Mouse (Mus musculus): ENCODE results near the gene Mcrip1. TPM values are rescaled to one million over a fixed set of nuclear protein-coding genes. Genes with fewer than 3 reads are reported as not detected.
"Not testable (repeated sequence)": the region's sequence is repeated elsewhere in the genome, so short reads cannot be mapped to it uniquely, and the experiment has no call there.

Gene Mcrip1
- polyA plus RNA-seq, 1 experiment from 2014 or later = 215 TPM

- WGBS = 67% methylated on average over 9 of the region's 9 CpGs
- Histone ChIP-seq H3K9me3 (ENCODE audit: low read length) (no peaks in the 10 kb centered on the region), H3K9ac (replicated peaks; ENCODE audit: low read depth) (no peak overlapping the region), H3K4me3 (ENCODE audit: low read depth, low read length) (no peak overlapping the region), H3K27me3 (replicated peaks; ENCODE audit: insufficient read depth, low read length) (no peaks in the 10 kb centered on the region), H3K27ac (ENCODE audit: low read length) (peak overlapping the region; percentile 81), H3K4me2 (replicated peaks; ENCODE audit: low read depth, low read length) (no peak overlapping the region), H3K4me1 (ENCODE audit: insufficient read depth, low read depth, low read length) (peaks cover 12% of the 10 kb centered on the region), H3K36me3 (ENCODE audit: insufficient read depth, low read length) (no peaks in the 10 kb centered on the region)
- no peak for TF ChIP-seq EP300 (IDR thresholded peaks at IDR 0.05)
- TF ChIP-seq CTCF (IDR thresholded peaks at IDR 0.05) = no peak
- ATAC-seq (0 out of 2 replicates have a peak, but pooled peaks have one; percentile 1), DNase-seq (ENCODE audit: low spot score) (no peak)
These were observed 29.0 kb downstream of the Mcrip1 start for GRCm38 (mm10) chr11:120520498-120520897.

GRCm38 (mm10) chr11:120519738-120520137 lies 29.8 kb downstream of the Mcrip1 start:
- Histone ChIP-seq H3K27ac (ENCODE audit: low read length) (peak overlapping the region; percentile 81), H3K27me3 (replicated peaks; ENCODE audit: insufficient read depth, low read length) (no peaks in the 10 kb centered on the region), H3K4me3 (ENCODE audit: low read depth, low read length) (no peak overlapping the region), H3K4me1 (ENCODE audit: insufficient read depth, low read depth, low read length) (peaks cover 12% of the 10 kb centered on the region), H3K9me3 (ENCODE audit: low read length) (no peaks in the 10 kb centered on the region), H3K36me3 (ENCODE audit: insufficient read depth, low read length) (no peaks in the 10 kb centered on the region), H3K4me2 (replicated peaks; ENCODE audit: low read depth, low read length) (0 out of 2 replicates have a peak overlapping the region, but pooled peaks have one; percentile 20), H3K9ac (replicated peaks; ENCODE audit: low read depth) (no peak overlapping the region)
- peak; percentile 88 for ATAC-seq
- 26% methylated on average over 9 of the region's 9 CpGs for WGBS
- DNase-seq (ENCODE audit: low spot score) = peak; percentile 96
- TF ChIP-seq EP300 (IDR thresholded peaks at IDR 0.05) (peak; percentile 56), CTCF (IDR thresholded peaks at IDR 0.05) (no peak)

GRCm38 (mm10) chr11:120518558-120518957 lies 31.0 kb downstream of the Mcrip1 start:
- Histone ChIP-seq H3K27me3 (replicated peaks; ENCODE audit: insufficient read depth, low read length) (no peaks in the 10 kb centered on the region), H3K9me3 (ENCODE audit: low read length) (no peaks in the 10 kb centered on the region), H3K36me3 (ENCODE audit: insufficient read depth, low read length) (no peaks in the 10 kb centered on the region), H3K4me3 (ENCODE audit: low read depth, low read length) (no peak overlapping the region), H3K4me2 (replicated peaks; ENCODE audit: low read depth, low read length) (no peak overlapping the region; the same call in 1 of the 2 replicates), H3K9ac (replicated peaks; ENCODE audit: low read depth) (no peak overlapping the region), H3K4me1 (ENCODE audit: insufficient read depth, low read depth, low read length) (peaks cover 12% of the 10 kb centered on the region), H3K27ac (ENCODE audit: low read length) (peak overlapping the region; percentile 80)
- DNase-seq (ENCODE audit: low spot score) (peak; percentile 59), ATAC-seq (peak; percentile 17; the same call in 1 of the 2 replicates)
- TF ChIP-seq EP300 (IDR thresholded peaks at IDR 0.05) (no peak), CTCF (IDR thresholded peaks at IDR 0.05) (no peak)
- 44% methylated on average over 6 of the region's 6 CpGs for WGBS

- no peaks in the 10 kb centered on the region for H3K27me3 ChIP-seq (replicated peaks; ENCODE audit: insufficient read depth, low read length)
- no peaks in the 10 kb centered on the region for H3K9me3 ChIP-seq (ENCODE audit: low read length)
- DNase-seq (ENCODE audit: low spot score) (peak; percentile 95), ATAC-seq (peak; percentile 74)
- 20% methylated on average over 6 of the region's 6 CpGs for WGBS
- peak overlapping the region; percentile 80 for H3K27ac ChIP-seq (ENCODE audit: low read length)
- no peak overlapping the region for H3K9ac ChIP-seq (replicated peaks; ENCODE audit: low read depth)
- TF ChIP-seq CTCF (IDR thresholded peaks at IDR 0.05) (no peak), EP300 (IDR thresholded peaks at IDR 0.05) (no peak)
- H3K4me1 ChIP-seq (ENCODE audit: insufficient read depth, low read depth, low read length) = peaks cover 12% of the 10 kb centered on the region
- no peak overlapping the region; the same call in 1 of the 2 replicates for H3K4me2 ChIP-seq (replicated peaks; ENCODE audit: low read depth, low read length)
- H3K36me3 ChIP-seq (ENCODE audit: insufficient read depth, low read length) = no peaks in the 10 kb centered on the region
- no peak overlapping the region for H3K4me3 ChIP-seq (ENCODE audit: low read depth, low read length)
These were observed 31.5 kb downstream of the Mcrip1 start for GRCm38 (mm10) chr11:120518027-120518426.

GRCm38 (mm10) chr11:120517147-120517546 lies 32.4 kb downstream of the Mcrip1 start:
- no peaks in the 10 kb centered on the region for H3K9me3 ChIP-seq (ENCODE audit: low read length)
- no peaks in the 10 kb centered on the region for H3K27me3 ChIP-seq (replicated peaks; ENCODE audit: insufficient read depth, low read length)
- no peak for DNase-seq (ENCODE audit: low spot score)
- no peak overlapping the region for H3K27ac ChIP-seq (ENCODE audit: low read length)
- ATAC-seq = no peak
- WGBS = 69% methylated on average over 4 of the region's 4 CpGs
- H3K4me2 ChIP-seq (replicated peaks; ENCODE audit: low read depth, low read length) = no peak overlapping the region
- H3K4me1 ChIP-seq (ENCODE audit: insufficient read depth, low read depth, low read length) = peaks cover 12% of the 10 kb centered on the region
- no peaks in the 10 kb centered on the region for H3K36me3 ChIP-seq (ENCODE audit: insufficient read depth, low read length)
- H3K4me3 ChIP-seq (ENCODE audit: low read depth, low read length) = no peak overlapping the region
- TF ChIP-seq CTCF (IDR thresholded peaks at IDR 0.05) = no peak
- no peak for TF ChIP-seq EP300 (IDR thresholded peaks at IDR 0.05)
- no peak overlapping the region for H3K9ac ChIP-seq (replicated peaks; ENCODE audit: low read depth)

GRCm38 (mm10) chr11:120515611-120516010 lies 33.9 kb downstream of the Mcrip1 start:
- H3K4me3 ChIP-seq (ENCODE audit: low read depth, low read length) = no peak overlapping the region
- 17% methylated on average over 17 of the region's 17 CpGs for WGBS
- H3K4me2 ChIP-seq (replicated peaks; ENCODE audit: low read depth, low read length) = no peak overlapping the region
- peaks cover 12% of the 10 kb centered on the region for H3K4me1 ChIP-seq (ENCODE audit: insufficient read depth, low read depth, low read length)
- peak; percentile 92 for DNase-seq (ENCODE audit: low spot score)
- ATAC-seq = peak; percentile 60
- H3K9me3 ChIP-seq (ENCODE audit: low read length) = no peaks in the 10 kb centered on the region
- no peaks in the 10 kb centered on the region for H3K36me3 ChIP-seq (ENCODE audit: insufficient read depth, low read length)
- H3K27ac ChIP-seq (ENCODE audit: low read length) = no peak overlapping the region
- no peak overlapping the region for H3K9ac ChIP-seq (replicated peaks; ENCODE audit: low read depth)
- TF ChIP-seq EP300 (IDR thresholded peaks at IDR 0.05) = no peak
- peak; percentile 100 for TF ChIP-seq CTCF (IDR thresholded peaks at IDR 0.05)
- H3K27me3 ChIP-seq (replicated peaks; ENCODE audit: insufficient read depth, low read length) = no peaks in the 10 kb centered on the region

- not testable (repeated sequence) for ATAC-seq; H3K27ac ChIP-seq (ENCODE audit: low read length); H3K9ac ChIP-seq (replicated peaks; ENCODE audit: low read depth); H3K36me3 ChIP-seq (ENCODE audit: insufficient read depth, low read length); H3K4me2 ChIP-seq (replicated peaks; ENCODE audit: low read depth, low read length); H3K9me3 ChIP-seq (ENCODE audit: low read length); DNase-seq (ENCODE audit: low spot score); H3K27me3 ChIP-seq (replicated peaks; ENCODE audit: insufficient read depth, low read length); H3K4me3 ChIP-seq (ENCODE audit: low read depth, low read length)
- peaks cover 11% of the 10 kb centered on the region for H3K4me1 ChIP-seq (ENCODE audit: insufficient read depth, low read depth, low read length)
- 83% methylated on average over 2 of the region's 2 CpGs for WGBS
These were observed 35.3 kb downstream of the Mcrip1 start for GRCm38 (mm10) chr11:120514262-120514661.

All from lung, postnatal 0 days (tissue).